Mouse (Mus musculus): Measurements from ENCODE around the gene Tmcc3.

DNA sequence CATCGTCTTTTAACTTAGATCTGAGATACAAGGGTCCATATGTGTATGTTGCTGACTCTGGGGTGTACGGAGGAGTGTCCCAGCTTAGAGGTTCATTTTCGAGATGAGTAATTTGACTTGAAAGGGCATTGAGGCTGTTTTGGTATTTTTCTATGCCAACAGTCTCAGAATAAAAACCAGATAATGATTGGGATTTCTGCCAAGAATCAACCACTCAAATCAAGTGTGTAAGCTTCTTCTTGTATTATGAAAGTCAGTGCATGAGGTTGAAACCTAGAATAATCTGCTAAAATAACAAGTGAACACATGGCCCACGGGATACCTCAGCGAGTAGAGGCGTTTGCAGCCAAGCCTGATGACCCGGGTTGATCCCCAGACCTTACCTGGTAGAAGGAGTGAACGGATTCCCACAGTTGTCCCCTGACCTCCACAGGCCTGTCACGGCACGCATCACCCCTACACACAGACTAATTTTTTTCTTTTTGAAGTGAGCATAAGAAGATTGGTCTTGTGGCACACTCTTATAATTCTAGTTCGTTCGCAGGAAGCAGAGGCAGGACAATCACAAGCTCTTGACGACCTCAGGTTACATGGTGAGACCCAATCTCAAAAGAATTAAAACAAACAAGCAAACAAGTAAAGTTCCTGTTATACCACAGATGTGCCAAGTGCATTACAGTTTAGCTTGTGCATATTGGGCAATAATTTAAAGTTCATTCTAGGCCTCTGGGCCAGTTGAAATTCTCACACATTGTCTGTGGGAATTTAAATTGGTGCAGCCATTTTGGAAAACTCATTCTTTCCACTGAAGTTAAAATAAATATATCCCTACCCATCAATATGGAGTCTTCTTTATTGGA is 165.8 kb downstream of the Tmcc3 start:
- TF ChIP-seq CTCF (IDR thresholded peaks at IDR 0.05; ENCODE audit: low read depth, low read length) (no peak), POLR2A (IDR thresholded peaks at IDR 0.05; ENCODE audit: insufficient read depth, low read length) (no peak)

Measured in ES-Bruce4 (cell line).